Mouse (Mus musculus): ENCODE results near the gene Fes. TPM values are rescaled to one million over a fixed set of nuclear protein-coding genes. Genes with fewer than 3 reads are reported as not detected.
A peak's percentile ranks its signal among the peaks of the same experiment; 100 is the strongest.

Fes gene
- total and polyA plus RNA-seq, 3 experiments: 2.7 to 6.6 TPM; not detected in 1

DNA sequence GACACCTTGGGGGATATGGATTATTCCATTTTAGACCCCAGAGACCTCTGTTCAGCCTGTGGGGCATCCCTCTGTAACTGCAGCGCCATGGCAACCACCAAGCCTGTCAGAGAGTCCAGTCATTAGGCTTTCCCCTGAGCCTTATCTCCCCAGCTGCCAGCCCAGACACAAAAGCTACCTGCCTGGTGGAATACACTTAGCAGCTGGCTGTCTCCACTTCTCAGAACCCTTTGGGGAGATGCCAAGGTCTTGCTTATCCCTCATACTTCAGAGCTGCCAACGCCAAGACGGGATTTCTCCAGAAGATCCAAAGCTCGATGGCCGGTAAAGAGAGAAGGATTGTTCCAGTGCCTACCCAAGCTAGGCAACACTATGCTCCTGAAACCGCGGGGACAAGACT, 46.0 kb downstream of the Fes start:
- H3K4me1 ChIP-seq (ENCODE audit: control insufficient read depth in 1 of 2, insufficient read depth in 2 of 2, low read length in 2 of 2): peaks cover 0 to 31% of the 10 kb centered on the region in 2 experiments; a peak in 3 of 4 replicates
- no peak for TF ChIP-seq USF2 (IDR thresholded peaks at IDR 0.05; ENCODE audit: borderline replicate concordance in 1 of 2, insufficient read depth in 1 of 2, low read depth in 1 of 2, low read length in 2 of 2)
- no peak for TF ChIP-seq NELFE (IDR thresholded peaks at IDR 0.05; ENCODE audit: low read depth, low read length)
- no peak for TF ChIP-seq POLR2AphosphoS2 (IDR thresholded peaks at IDR 0.05; ENCODE audit: low read length)
- 0 out of 2 replicates have a peak, but pooled peaks have one; percentile 23 for TF ChIP-seq GATA1 (IDR thresholded peaks at IDR 0.05; ENCODE audit: low read depth, low read length)
- TF ChIP-seq ETS1 (IDR thresholded peaks at IDR 0.05; ENCODE audit: low read depth, low read length): peak; percentile 40
- TF ChIP-seq TAL1 (IDR thresholded peaks at IDR 0.05; ENCODE audit: low read length): peak; percentile 39; the same call in 1 of the 2 replicates
- TF ChIP-seq HCFC1 (IDR thresholded peaks at IDR 0.05; ENCODE audit: low read depth, low read length): no peak
- TF ChIP-seq TBP (IDR thresholded peaks at IDR 0.05; ENCODE audit: low read depth, low read length): no peak
- TF ChIP-seq USF1 (IDR thresholded peaks at IDR 0.05; ENCODE audit: low read depth, low read length): no peak
- TF ChIP-seq RAD21 (IDR thresholded peaks at IDR 0.05; ENCODE audit: low read depth, low read length): no peak
- 0 out of 2 replicates have a peak, but pooled peaks have one; percentile 30 for TF ChIP-seq SIN3A (IDR thresholded peaks at IDR 0.05; ENCODE audit: low read length)
- no peak for TF ChIP-seq POLR2AphosphoS5 (IDR thresholded peaks at IDR 0.05; ENCODE audit: borderline replicate concordance, low read depth, low read length)
- no peak for TF ChIP-seq MAFK (IDR thresholded peaks at IDR 0.05; ENCODE audit: borderline replicate concordance, low read depth, low read length)
- TF ChIP-seq CHD1 (IDR thresholded peaks at IDR 0.05; ENCODE audit: low read depth, low read length): no peak
- no peak for TF ChIP-seq ZMIZ1 (IDR thresholded peaks at IDR 0.05; ENCODE audit: low read depth, low read length)
- no peak for TF ChIP-seq UBTF (IDR thresholded peaks at IDR 0.05; ENCODE audit: borderline replicate concordance, insufficient read depth, low read depth, low read length)
- TF ChIP-seq ZC3H11A (IDR thresholded peaks at IDR 0.05; ENCODE audit: low read depth, low read length): no peak
- H3K9ac ChIP-seq (ENCODE audit: control insufficient read depth, low read depth, low read length, poor library complexity, severe bottlenecking): no peak overlapping the region; the same call in 1 of the 2 replicates
- no peak overlapping the region for H3K27ac ChIP-seq (ENCODE audit: control insufficient read depth, low read depth, low read length)
- H3K4me3 ChIP-seq (ENCODE audit: control insufficient read depth in 1 of 2, insufficient read depth in 1 of 2, low read depth in 2 of 2, low read length in 2 of 2): no peak overlapping the region
- peaks cover 11% of the 10 kb centered on the region for H3K79me2 ChIP-seq (ENCODE audit: control insufficient read depth, insufficient read depth, low read length, poor library complexity)
- H3K36me3 ChIP-seq (ENCODE audit: control insufficient read depth in 1 of 2, insufficient read depth in 2 of 2, low read length in 2 of 2): peaks cover 0 to 12% of the 10 kb centered on the region in 2 experiments; a peak in 2 of 4 replicates
- DNase-seq (ENCODE audit: low read depth, low spot score): peak; percentile 42
- no peaks in the 10 kb centered on the region for H3K9me3 ChIP-seq (replicated peaks; ENCODE audit: insufficient read depth, low read length)
- no peaks in the 10 kb centered on the region for H3K27me3 ChIP-seq (ENCODE audit: control insufficient read depth in 1 of 2, insufficient read depth in 2 of 2, low read length in 2 of 2)

GRCm38 (mm10) chr7:80340793-80341192, 47.0 kb downstream of the Fes start, which contains the start of gene Unc45a:
TSS of gene Unc45a (minus strand) at chr7:80341005.
- H3K4me3 ChIP-seq (ENCODE audit: control insufficient read depth in 1 of 2, insufficient read depth in 1 of 2, low read depth in 2 of 2, low read length in 2 of 2): peak within 1 kb of the TSS; percentile 70 to 77
- TF ChIP-seq ZMIZ1 (IDR thresholded peaks at IDR 0.05; ENCODE audit: low read depth, low read length) (no peak), CHD1 (IDR thresholded peaks at IDR 0.05; ENCODE audit: low read depth, low read length) (no peak), ETS1 (IDR thresholded peaks at IDR 0.05; ENCODE audit: low read depth, low read length) (no peak), ZNF384 (IDR thresholded peaks at IDR 0.05; ENCODE audit: low read depth, low read length) (peak; percentile 36; the same call in 1 of the 2 replicates), ZC3H11A (IDR thresholded peaks at IDR 0.05; ENCODE audit: low read depth, low read length) (peak; percentile 48; the same call in 1 of the 2 replicates), E2F4 (IDR thresholded peaks at IDR 0.05; ENCODE audit: borderline replicate concordance, low read depth, low read length) (no peak), ZKSCAN1 (IDR thresholded peaks at IDR 0.05; ENCODE audit: low read depth, low read length) (no peak), SMC3 (IDR thresholded peaks at IDR 0.05; ENCODE audit: low read depth, low read length) (peak; percentile 78), UBTF (IDR thresholded peaks at IDR 0.05; ENCODE audit: borderline replicate concordance, insufficient read depth, low read depth, low read length) (no peak), NELFE (IDR thresholded peaks at IDR 0.05; ENCODE audit: low read depth, low read length) (no peak), GATA1 (IDR thresholded peaks at IDR 0.05; ENCODE audit: low read depth, low read length) (no peak), TBP (IDR thresholded peaks at IDR 0.05; ENCODE audit: low read depth, low read length) (no peak), RAD21 (IDR thresholded peaks at IDR 0.05; ENCODE audit: low read depth, low read length) (peak; percentile 65), CTCF (IDR thresholded peaks at IDR 0.05 in 2 of 3, conservative IDR thresholded peaks at IDR 0.05 in 1 of 3; ENCODE audit: control insufficient read depth in 1 of 3, insufficient read depth in 1 of 3, low read depth in 2 of 3, low read length in 3 of 3, poor library complexity in 1 of 3, severe bottlenecking in 1 of 3) (peak; percentile 50 to 84 (median 79)), ELF1 (IDR thresholded peaks at IDR 0.05; ENCODE audit: low read depth, low read length) (no peak)
- peaks cover 0 to 12% of the 10 kb centered on the region in 2 experiments; a peak in 2 of 4 replicates for H3K36me3 ChIP-seq (ENCODE audit: control insufficient read depth in 1 of 2, insufficient read depth in 2 of 2, low read length in 2 of 2)
- no peaks in the 10 kb centered on the region for H3K9me3 ChIP-seq (replicated peaks; ENCODE audit: insufficient read depth, low read length)
- H3K27ac ChIP-seq (ENCODE audit: control insufficient read depth, low read depth, low read length): peak within 1 kb of the TSS; percentile 38
- H3K9ac ChIP-seq (ENCODE audit: control insufficient read depth, low read depth, low read length, poor library complexity, severe bottlenecking): peak within 1 kb of the TSS; percentile 69
- H3K79me2 ChIP-seq (ENCODE audit: control insufficient read depth, insufficient read depth, low read length, poor library complexity): peaks cover 11% of the 10 kb centered on the region
- peaks cover 0 to 31% of the 10 kb centered on the region in 2 experiments; a peak in 3 of 4 replicates for H3K4me1 ChIP-seq (ENCODE audit: control insufficient read depth in 1 of 2, insufficient read depth in 2 of 2, low read length in 2 of 2)
- no peaks in the 10 kb centered on the region for H3K27me3 ChIP-seq (ENCODE audit: control insufficient read depth in 1 of 2, insufficient read depth in 2 of 2, low read length in 2 of 2)
- peak; percentile 88 for DNase-seq (ENCODE audit: low read depth, low spot score)

Measured in MEL (cell line).